Mouse (Mus musculus) retina, postnatal 1 day (tissue): ENCODE results near the gene AI854703.
"Not testable (repeated sequence)": the region's sequence is repeated elsewhere in the genome, so short reads cannot be mapped to it uniquely, and the experiment has no call there.

Source experiments
- DNase-seq: peaks from one replicate; pipeline ENCODE4 v3.0.0-alpha.2; 2012

Gene AI854703

GRCm38 (mm10) chr6:48620031-48620430, 6.5 kb upstream of the AI854703 start:
- DNase-seq, result no peak

DNA sequence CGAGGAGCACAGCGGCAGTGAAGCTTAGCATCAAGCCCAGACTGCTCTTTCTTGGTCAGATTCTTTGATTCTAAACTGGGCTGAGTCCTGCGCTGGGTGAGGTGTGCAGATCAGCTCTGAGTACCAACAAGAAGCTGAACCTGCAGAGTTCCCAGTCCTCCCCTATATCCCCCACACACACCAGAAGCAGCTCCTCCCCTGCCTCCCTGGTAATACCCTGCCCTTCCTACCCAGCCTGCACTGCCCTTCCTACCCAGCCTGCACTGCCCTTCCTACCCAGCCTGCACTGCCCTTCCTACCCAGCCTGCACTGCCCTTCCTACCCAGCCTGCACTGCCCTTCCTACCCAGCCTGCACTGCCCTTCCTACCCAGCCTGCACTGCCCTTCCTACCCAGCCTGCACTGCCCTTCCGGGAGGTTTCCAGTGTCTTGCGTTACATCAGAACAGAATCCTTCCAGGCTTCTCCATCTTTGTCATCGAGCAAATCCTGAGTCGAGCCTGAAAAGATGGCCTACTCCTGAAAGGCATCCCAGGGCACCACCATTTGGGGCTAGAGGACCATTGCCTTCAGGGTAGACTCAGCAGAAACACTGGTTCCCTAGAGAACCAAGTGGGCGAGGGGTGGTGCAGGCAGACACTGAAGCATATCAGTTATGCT, 4.2 kb upstream of the AI854703 start:
- DNase-seq, result not testable (repeated sequence)

DNA sequence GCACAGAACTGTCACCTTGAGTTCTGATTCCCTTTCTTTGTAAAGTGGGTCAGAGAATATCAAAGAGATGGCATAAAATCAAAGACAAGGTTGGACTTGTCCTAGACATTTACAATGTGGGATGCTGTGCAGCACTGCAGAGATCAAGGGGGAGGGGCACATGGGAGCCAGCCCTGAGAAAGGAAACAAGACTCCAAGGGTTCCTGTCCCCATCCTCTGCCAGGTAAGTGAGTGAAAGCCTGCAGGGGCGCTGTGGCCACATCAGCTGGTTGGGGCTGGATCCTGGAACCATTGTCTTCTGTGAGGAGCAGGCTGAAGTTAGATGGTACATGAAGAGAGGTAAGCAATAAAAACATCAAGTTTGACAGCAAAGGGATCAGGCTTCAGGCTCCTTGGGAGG, 3.1 kb upstream of the AI854703 start:
- DNase-seq, result no peak

- peak; percentile 85 for DNase-seq
Observed at GRCm38 (mm10) chr6:48626984-48627383, 420 bp downstream of the AI854703 start.

- DNase-seq, result no peak
Observed at GRCm38 (mm10) chr6:48627511-48627924, 954 bp downstream of the AI854703 start.

DNA sequence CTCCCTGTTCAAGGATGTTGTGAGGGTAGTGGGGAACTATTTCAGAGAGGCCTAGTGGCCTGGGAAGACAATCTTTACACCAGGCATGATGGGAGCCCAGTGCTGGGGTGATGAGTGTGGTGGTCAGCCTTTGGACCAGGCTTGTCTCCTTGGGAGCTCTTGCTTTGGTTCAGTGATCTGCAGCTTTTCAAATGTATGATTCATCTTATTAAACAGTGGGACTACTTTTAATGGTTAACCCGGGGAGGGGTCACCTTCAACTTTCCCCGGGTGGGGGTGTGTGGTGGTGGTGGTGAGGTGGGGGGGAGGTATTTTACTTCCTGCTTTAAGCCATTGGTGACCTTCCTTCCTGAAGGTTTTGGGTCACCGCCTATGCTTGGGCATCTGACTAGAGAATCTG, 1.8 kb downstream of the AI854703 start:
- DNase-seq, result no peak

DNA sequence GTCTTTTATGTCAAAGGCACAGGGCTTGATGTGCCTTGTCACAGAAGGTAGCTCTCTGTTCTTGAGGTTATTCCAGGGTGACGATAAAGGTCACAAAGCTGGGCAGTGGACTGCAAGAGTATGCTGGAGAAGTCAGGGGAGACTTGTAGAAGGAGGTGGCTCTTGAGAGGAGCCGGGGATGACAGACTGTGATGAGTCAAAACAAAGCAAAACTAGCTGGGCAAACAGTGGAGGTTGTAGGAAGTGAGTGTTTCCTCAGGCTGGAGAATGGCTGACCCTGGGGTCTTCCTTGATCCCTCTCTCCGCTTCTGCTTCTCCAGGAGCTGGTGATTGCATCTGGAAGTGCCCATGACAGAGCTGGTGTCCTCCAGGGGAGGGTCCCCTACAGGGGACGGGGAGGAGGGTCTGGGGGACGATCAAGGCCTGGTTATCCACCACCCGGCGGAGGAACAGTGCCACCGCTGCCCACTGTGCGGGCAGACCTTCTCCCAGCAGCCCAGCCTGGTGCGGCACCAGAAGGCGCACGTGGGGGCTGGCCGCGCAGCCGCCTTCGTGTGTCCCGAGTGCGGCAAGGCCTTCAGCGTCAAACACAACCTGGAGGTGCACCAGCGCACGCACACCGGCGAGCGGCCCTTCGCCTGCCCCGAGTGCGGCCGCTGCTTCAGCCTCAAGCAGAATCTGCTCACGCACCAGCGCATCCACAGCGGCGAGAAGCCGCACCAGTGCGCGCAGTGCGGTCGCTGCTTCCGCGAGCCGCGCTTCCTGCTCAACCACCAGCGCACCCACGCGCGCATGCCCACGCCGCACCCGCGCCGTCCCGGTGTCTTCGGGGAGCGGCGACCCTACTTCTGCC, 2.5 kb downstream of the AI854703 start:
- DNase-seq, result peak; percentile 77

GRCm38 (mm10) chr6:48629661-48630034, 3.1 kb downstream of the AI854703 start:
- no peak for DNase-seq

- no peak for DNase-seq
Observed at GRCm38 (mm10) chr6:48630831-48631230, 4.3 kb downstream of the AI854703 start.

GRCm38 (mm10) chr6:48635105-48635504, 8.5 kb downstream of the AI854703 start:
- DNase-seq, result no peak

GRCm38 (mm10) chr6:48636515-48636914, 10.0 kb downstream of the AI854703 start:
- DNase-seq, result peak; percentile 43

DNA sequence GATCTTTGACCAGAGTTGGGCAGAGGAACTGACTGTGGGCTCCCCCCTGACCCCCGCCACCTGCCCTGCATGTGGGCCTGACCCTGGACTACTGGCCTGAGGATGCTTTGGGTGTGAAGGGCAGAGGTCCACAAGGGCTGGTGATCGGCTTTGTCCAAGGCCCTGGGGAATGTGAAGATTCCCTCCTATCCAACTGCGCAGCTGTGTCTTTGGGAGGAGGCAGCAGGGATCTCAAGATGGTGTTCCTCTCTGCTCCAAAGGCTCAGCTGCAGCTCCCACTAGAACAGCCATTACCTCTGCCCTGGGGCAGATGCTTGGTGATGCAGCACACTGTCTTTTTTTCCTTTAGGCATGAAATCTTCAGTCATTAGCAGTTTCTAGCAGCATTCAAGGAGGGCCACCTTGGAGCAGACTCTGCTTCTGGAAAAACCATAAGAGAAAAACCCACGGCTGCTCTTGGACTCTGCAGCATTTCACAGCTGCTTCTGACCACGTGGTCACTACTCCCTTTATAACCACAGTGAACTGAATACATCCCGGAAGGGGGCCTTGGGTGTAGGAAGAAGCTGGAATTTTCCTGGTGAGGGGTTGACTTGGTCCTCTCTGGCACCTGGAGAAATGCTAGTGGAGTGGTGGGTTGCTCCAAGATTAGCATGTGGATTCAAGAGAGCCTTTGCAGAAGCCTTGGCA, 11.4 kb downstream of the AI854703 start:
- no peak for DNase-seq

DNA sequence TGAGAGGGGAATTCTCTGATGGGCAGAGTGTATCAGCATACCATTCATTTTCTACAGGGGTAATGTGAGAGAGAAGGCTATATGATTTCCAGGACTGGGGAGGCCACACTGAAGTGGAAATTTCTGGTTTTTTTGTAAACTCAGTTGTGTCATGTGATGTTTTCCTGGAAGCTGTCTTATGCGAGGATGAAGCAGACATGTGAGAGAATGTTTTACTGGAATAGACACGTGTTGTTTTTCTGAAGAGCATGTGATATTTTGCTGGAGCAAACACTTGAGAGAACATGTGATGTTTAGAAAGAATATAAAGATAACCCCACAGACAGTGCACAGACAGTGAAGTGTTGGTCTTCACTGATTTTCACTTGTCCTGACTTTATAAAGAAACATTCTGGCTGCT, 12.0 kb downstream of the AI854703 start:
- DNase-seq, result no peak

- DNase-seq, result no peak
Observed at GRCm38 (mm10) chr6:48641391-48641790, 14.8 kb downstream of the AI854703 start.

DNA sequence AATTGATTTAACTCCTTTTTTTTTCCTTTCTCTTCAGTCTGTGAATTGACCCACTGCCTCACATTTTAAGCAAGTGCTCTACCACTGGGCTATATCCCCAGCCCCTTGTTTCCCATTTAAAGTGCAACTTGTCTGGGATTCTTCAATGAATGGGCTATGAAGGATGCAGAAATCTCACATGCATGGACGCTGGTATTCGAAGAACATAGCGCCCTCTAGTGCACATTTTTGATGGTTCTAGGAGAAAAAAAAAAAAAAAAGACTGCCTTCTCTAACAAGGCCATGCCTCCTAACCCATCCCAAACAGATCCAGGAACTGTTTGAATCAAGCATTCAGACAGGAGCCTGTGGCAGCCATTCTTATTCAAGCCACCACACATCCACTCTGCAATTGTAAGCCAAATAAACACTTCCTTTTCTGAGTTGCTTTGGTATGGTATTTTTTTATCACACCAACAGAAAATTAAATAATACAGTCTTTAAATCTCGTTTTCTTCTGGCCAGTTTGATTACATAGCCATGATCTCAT, 16.3 kb downstream of the AI854703 start:
- DNase-seq, result peak; percentile 89

- peak; percentile 79 for DNase-seq
Observed at GRCm38 (mm10) chr6:48645660-48646308, 19.2 kb downstream of the AI854703 start.

GRCm38 (mm10) chr6:48646309-48646690, 19.7 kb downstream of the AI854703 start:
- DNase-seq, result no peak

GRCm38 (mm10) chr6:48646995-48647394, 20.4 kb downstream of the AI854703 start, which contains the start of gene Gimap8:
TSS of gene Gimap8 (plus strand) at chr6:48647234.
- peak; percentile 44 for DNase-seq

GRCm38 (mm10) chr6:48647611-48648010, 21.0 kb downstream of the AI854703 start:
- no peak for DNase-seq

DNA sequence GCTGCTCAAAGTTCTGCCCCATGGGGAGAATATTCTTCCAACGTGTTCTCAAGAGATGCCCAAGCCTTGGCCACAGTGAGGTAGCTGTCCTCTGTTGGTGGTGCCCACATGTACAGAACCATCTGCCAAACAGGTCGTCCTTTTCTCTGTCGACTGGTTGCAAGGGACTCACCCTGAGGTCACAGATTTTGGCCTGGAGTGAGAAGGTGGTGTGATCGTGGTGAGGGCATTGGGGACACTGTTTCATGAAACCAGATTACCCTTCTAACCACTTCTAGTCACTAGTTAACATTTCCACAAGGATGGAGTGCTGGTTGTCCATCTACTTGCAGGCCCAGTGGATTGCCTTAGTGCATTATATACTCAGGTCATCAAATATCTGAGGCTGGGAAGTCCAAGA, 22.2 kb downstream of the AI854703 start:
- no peak for DNase-seq

- DNase-seq, result no peak
Observed at GRCm38 (mm10) chr6:48650041-48650440, 23.5 kb downstream of the AI854703 start.

GRCm38 (mm10) chr6:48658721-48659120, 32.2 kb downstream of the AI854703 start:
- DNase-seq, result no peak

DNA sequence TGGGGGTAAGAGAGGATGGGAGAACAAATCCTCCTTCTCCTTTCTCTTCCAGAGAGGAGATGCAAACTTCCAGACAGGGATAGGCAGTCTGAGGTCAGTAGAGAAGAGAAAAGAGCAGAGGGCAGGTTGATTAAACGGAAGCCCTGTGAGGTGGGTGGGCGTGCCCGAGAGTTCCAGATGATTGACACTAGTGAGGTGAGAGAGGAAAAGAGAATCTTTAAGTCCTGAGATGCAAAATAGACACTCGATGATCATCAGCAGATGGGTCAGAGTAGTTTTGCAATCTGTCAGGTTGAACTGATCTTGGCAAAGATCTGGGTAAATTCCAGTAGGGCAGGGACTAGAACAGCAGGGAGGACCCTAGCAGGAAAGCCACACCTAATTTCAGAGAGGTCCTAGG, 38.2 kb downstream of the AI854703 start:
- DNase-seq, result no peak
